9 mouse cellular contexts compared by ENCODE assay signal in the genomic region with DNA sequence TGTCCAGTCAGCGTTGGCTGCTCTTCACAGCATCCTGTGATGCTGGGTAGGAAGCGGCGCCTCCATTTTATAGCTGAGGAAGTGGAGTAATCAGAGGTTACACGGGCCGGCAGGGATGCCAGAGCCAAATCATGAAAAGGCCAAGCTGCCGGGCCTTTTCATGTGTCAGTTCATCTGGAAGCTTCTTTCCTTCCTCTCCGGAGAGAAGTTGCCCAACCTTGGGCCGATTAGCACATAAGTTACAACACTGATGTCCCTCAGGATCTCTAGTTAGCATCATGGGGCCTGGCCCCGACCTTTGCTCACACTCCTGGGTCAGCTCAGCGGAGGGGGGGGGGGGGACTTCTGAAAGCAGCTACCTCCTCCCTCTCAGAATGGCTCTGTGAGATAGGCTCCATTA. TPM values are rescaled to one million over a fixed set of nuclear protein-coding genes. Genes with fewer than 3 reads are reported as not detected.
DNase-seq lines count a peak whose midpoint lies in the region; ATAC-seq and TF ChIP-seq lines count a peak whose summit lies in the region.
"Had no signal": no experiment of that assay in that cellular context is flagged by ENCODE, and none has a peak within 500 bp of the region (broad histone marks: within the 10 kb centered on the region; RNA-seq: fewer than 3 reads in every experiment).

No protein-coding gene starts in this region.

- peak; percentile 32 for DNase-seq in neural tube, embryonic 10.5 days (ENCODE audit: extremely low spot score, low spot score)
- peak; percentile 42 for DNase-seq in gastrocnemius, postnatal 14 days
- DNase-seq in kidney, adult 2 months: peak; percentile 90
- DNase-seq in lung, adult 2 months: peak; percentile 55
- no peak for DNase-seq in thymus, adult 2 months
- DNase-seq in cerebellum, adult 11-12 months: no peak

- TF ChIP-seq POLR2A in kidney, adult 2 months (IDR thresholded peaks at IDR 0.05; ENCODE audit: low read depth, low read length): no peak
- TF ChIP-seq POLR2A in lung, adult 2 months (IDR thresholded peaks at IDR 0.05; ENCODE audit: borderline replicate concordance, extremely low read depth, low read depth, low read length): peak; percentile 44; the same call in 1 of the 2 replicates
- TF ChIP-seq POLR2A in thymus, adult 2 months (IDR thresholded peaks at IDR 0.05; ENCODE audit: control insufficient read depth, extremely low read depth, insufficient read depth, low read length, poor library complexity): no peak

- H3K4me2 ChIP-seq in neural tube, embryonic 15.5 days: no peak overlapping the region

- H3K4me3 ChIP-seq in neural tube, embryonic 15.5 days (replicated peaks): no peak overlapping the region
- H3K4me3 ChIP-seq in kidney, adult 2 months (ENCODE audit: insufficient read depth, low read depth, low read length): no peak overlapping the region
- no peak overlapping the region for H3K4me3 ChIP-seq in lung, adult 2 months (replicated peaks; ENCODE audit: extremely low read depth, low read depth, low read length)
- no peak overlapping the region for H3K4me3 ChIP-seq in thymus, adult 2 months (ENCODE audit: control insufficient read depth, insufficient read depth, low read length)

- H3K9me3 ChIP-seq in neural tube, embryonic 15.5 days (replicated peaks): no peaks in the 10 kb centered on the region

- H3K4me1 ChIP-seq in neural tube, embryonic 15.5 days: peaks cover 41% of the 10 kb centered on the region
- H3K4me1 ChIP-seq in kidney, adult 2 months (ENCODE audit: control insufficient read depth, insufficient read depth, low read length): peaks cover 18% of the 10 kb centered on the region
- H3K4me1 ChIP-seq in lung, adult 2 months (ENCODE audit: control insufficient read depth, insufficient read depth, low read length): peaks cover 20% of the 10 kb centered on the region
- H3K4me1 ChIP-seq in thymus, adult 2 months (replicated peaks; ENCODE audit: control insufficient read depth, insufficient read depth, low read length): peaks cover 21% of the 10 kb centered on the region

- no peak overlapping the region for H3K9ac ChIP-seq in neural tube, embryonic 15.5 days (replicated peaks)

- H3K36me3 ChIP-seq in neural tube, embryonic 15.5 days: no peaks in the 10 kb centered on the region
- peaks cover 4% of the 10 kb centered on the region; the same call in 1 of the 2 replicates for H3K36me3 ChIP-seq in kidney, adult 2 months (ENCODE audit: control insufficient read depth, insufficient read depth, low read length)
- H3K36me3 ChIP-seq in thymus, adult 2 months (ENCODE audit: control insufficient read depth, insufficient read depth, low read length): no peaks in the 10 kb centered on the region
- H3K36me3 ChIP-seq: G1E had no signal

- ATAC-seq in neural tube, embryonic 15.5 days (ENCODE audit: low FRiP score): no peak
- ATAC-seq in frontal cortex, adult (ENCODE audit: low TSS enrichment): no peak

- TF ChIP-seq CTCF in kidney, adult 2 months (conservative IDR thresholded peaks at IDR 0.05; ENCODE audit: insufficient read depth, insufficient read length, low read depth, low read length): no peak
- no peak for TF ChIP-seq CTCF in lung, adult 2 months (IDR thresholded peaks at IDR 0.05; ENCODE audit: insufficient read depth, low read length)
- no peak for TF ChIP-seq CTCF in thymus, adult 2 months (IDR thresholded peaks at IDR 0.05; ENCODE audit: borderline replicate concordance, control insufficient read depth, extremely low read depth, insufficient read depth, low read length, poor library complexity)

- intact Hi-C loops in gastrocnemius, postnatal 14 days (cut with DNase I; ENCODE audit: low total_unique reads): no loop called here

- peaks cover 7% of the 10 kb centered on the region; the same call in 1 of the 2 replicates for H3K27me3 ChIP-seq in neural tube, embryonic 15.5 days (replicated peaks)
- no peaks in the 10 kb centered on the region for H3K27me3 ChIP-seq in kidney, adult 2 months (replicated peaks; ENCODE audit: control insufficient read depth, insufficient read depth, low read length)
- H3K27me3 ChIP-seq in thymus, adult 2 months (ENCODE audit: control insufficient read depth, insufficient read depth, low read length): no peaks in the 10 kb centered on the region

- 44% methylated on average over 10 of the region's 10 CpGs for WGBS in neural tube, embryonic 15.5 days
- WGBS in kidney, adult 2 months: 32% methylated on average over 10 of the region's 10 CpGs
- WGBS in lung, adult 2 months: 30% methylated on average over 10 of the region's 10 CpGs
- WGBS in thymus, adult 2 months: 61% methylated on average over 10 of the region's 10 CpGs

- no peak overlapping the region for H3K27ac ChIP-seq in neural tube, embryonic 15.5 days (replicated peaks)
- H3K27ac ChIP-seq in kidney, adult 2 months (ENCODE audit: insufficient read depth, low read depth, low read length): peak overlapping the region; percentile 70; the same call in 1 of the 2 replicates
- no peak overlapping the region for H3K27ac ChIP-seq in thymus, adult 2 months (ENCODE audit: control insufficient read depth, insufficient read depth, low read length)

RNA-seq across cellular contexts. Expression of gene Dusp6, which starts 7.4 kb away (rescaled TPM):
- polyA plus RNA-seq in neural tube, embryonic 15.5 days (2015; fragmentation: Nextera tagmentation; extraction: Ambion mirVana): 28.2 and 31.5 TPM in 2 replicates
- total RNA-seq in gastrocnemius, postnatal 14 days (2021): 10 to 100 TPM; 26.7 to 27.7 TPM
- 46.6 and 50.5 TPM in 2 replicates for polyA plus RNA-seq in kidney, adult 2 months (2012; rRNA removed)
- polyA plus RNA-seq in lung, adult 2 months (2012; rRNA removed): 81.2 and 85.4 TPM in 2 replicates
- polyA plus RNA-seq in thymus, adult 2 months (2012; rRNA removed): 43.9 and 46.1 TPM in 2 replicates
- polyA plus RNA-seq: G1E had no signal

Comparison
In these comparisons a context has a peak if more than half of its experiments do, and no peak if none do; other contexts are left out.
1. DNase-seq: peak in neural tube, embryonic 10.5 days (single experiment), gastrocnemius, postnatal 14 days (single experiment), kidney, adult 2 months (single experiment) and lung, adult 2 months (single experiment); none in thymus, adult 2 months (single experiment) and cerebellum, adult 11-12 months (single experiment).